Mouse (Mus musculus): ENCODE results near the gene Gm49369.
"Not testable (repeated sequence)": the region's sequence is repeated elsewhere in the genome, so short reads cannot be mapped to it uniquely, and the experiment has no call there.

Gm49369 gene

GRCm38 (mm10) chr7:142328507-142328906, 54.0 kb downstream of the Gm49369 start:
- peak; percentile 52 for DNase-seq (ENCODE audit: low spot score)

GRCm38 (mm10) chr7:142326714-142327445, 55.6 kb downstream of the Gm49369 start:
- peak; percentile 50 for DNase-seq (ENCODE audit: low spot score)

GRCm38 (mm10) chr7:142323396-142324117, 58.9 kb downstream of the Gm49369 start:
- no peak for DNase-seq (ENCODE audit: low spot score)

GRCm38 (mm10) chr7:142322641-142323040, 59.8 kb downstream of the Gm49369 start:
- DNase-seq (ENCODE audit: low spot score) = no peak

- not testable (repeated sequence) for DNase-seq (ENCODE audit: low spot score)
Observed at GRCm38 (mm10) chr7:142321637-142322306, 60.7 kb downstream of the Gm49369 start.

All from embryo, embryonic 10 days (tissue).